Mouse (Mus musculus): ENCODE results near the gene Sall1.

The Sall1 gene

GRCm38 (mm10) chr8:89038920-89039319, 5.0 kb downstream of the Sall1 start:
- DNase-seq (ENCODE audit: low spot score), result no peak

GRCm38 (mm10) chr8:89037536-89038236, 6.3 kb downstream of the Sall1 start:
- DNase-seq (ENCODE audit: low spot score), result no peak

DNA sequence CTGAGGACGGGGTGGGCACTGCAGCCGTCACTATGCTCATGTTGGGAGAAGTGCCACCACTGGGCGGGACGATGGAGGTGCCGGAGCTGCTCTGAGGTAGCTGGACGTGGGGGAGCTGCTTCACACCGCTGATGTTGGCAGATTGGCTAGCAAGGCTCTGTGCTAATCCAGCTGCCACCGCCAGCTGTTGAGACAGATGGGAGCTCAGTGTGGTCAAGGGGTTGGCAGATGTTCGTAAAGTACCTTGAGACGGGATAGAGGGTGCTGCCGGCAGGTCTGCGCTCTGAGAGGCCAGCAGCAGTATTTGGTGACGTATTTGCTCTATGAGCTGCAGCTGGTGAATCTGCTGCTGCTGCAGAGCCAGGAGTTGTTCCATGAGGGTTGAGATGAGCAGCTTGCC, 11.6 kb downstream of the Sall1 start:
- no peak for DNase-seq (ENCODE audit: low spot score)

- no peak for DNase-seq (ENCODE audit: low spot score)
Measured at GRCm38 (mm10) chr8:89028156-89028555, 15.8 kb downstream of the Sall1 start.

DNA sequence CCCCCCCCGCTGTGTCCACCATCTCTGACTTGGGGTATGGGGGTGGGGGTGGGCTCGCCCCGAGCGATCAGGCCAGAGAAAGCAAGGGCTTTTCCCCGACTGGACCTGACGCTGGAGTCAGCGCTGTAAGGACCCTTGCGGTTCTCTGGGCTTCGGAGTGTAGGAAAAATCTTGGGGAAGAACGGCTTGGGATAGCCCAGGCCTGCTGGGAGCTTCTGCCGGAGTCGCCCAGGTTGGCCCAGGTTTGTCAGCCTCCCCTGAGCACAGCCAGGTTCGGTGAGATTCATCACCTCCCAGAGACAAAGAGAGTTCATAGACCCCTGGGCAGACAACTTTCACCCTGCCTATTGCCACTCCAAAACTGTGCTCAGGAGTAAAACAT, 17.8 kb downstream of the Sall1 start:
- no peak for DNase-seq (ENCODE audit: low spot score)

GRCm38 (mm10) chr8:89025281-89026138, 18.5 kb downstream of the Sall1 start:
- DNase-seq (ENCODE audit: low spot score), result no peak

- no peak for DNase-seq (ENCODE audit: low spot score)
Measured at GRCm38 (mm10) chr8:89024796-89025195, 19.2 kb downstream of the Sall1 start.

DNA sequence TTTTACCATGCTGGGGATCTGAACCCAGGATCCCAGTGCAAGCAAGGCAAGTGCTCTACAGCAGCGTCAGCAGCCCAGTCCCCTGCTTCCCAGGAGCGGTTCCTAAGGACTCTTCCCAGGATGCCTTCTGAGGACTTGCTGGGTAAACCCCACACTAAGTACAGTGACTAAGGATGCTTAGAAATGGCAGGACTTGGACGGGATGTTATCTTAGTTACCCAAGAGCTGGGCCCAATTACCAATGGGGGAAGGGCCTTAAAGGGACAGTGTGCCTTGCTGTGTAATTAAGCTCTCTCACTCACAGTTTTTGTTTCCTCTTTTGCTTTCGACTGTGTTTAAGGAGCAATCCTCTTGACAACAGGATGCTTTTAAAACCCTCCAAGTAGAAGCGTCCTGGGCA, 22.8 kb downstream of the Sall1 start:
- no peak for DNase-seq (ENCODE audit: low spot score)

- no peak for DNase-seq (ENCODE audit: low spot score)
Measured at GRCm38 (mm10) chr8:89017891-89018290, 26.1 kb downstream of the Sall1 start.

- no peak for DNase-seq (ENCODE audit: low spot score)
Measured at GRCm38 (mm10) chr8:89016465-89017070, 27.4 kb downstream of the Sall1 start.

- DNase-seq (ENCODE audit: low spot score), result no peak
Measured at GRCm38 (mm10) chr8:89015539-89015938, 28.4 kb downstream of the Sall1 start.

- DNase-seq (ENCODE audit: low spot score), result no peak
Measured at GRCm38 (mm10) chr8:89012853-89013534, 31.0 kb downstream of the Sall1 start.

DNA sequence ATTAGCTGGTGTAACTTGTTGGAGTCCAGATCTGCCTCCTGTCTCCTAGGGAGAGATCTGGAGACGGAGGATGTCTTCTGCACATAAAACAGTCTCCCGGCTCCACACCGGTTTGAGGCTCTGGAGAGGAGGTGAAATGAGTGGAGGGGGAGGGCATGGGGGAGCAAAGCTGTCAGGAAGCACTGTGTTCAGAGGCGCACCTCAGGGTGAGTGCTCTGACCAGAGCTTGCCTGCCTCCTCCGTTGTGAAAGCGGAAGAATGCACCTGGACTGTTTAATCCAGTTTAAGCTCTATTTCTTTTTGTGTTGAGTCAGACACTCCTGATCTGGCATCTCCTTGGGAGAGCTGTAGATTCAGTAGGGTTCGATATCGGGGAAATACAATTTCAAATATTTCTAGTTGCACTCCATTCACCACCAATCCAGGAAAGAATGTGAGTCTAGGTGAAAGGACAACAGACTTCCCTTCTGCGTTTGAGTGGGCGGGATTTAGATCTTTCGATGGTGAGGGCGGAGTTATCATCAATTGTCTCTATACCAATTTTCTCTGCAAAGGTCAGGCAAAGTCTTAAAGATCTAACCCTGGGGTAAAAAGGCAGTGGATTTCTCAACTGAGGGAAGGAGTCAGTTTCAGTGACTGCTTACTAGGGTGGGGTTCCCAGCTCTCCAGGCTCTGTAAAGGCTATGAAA, 31.8 kb downstream of the Sall1 start:
- DNase-seq (ENCODE audit: low spot score), result no peak

DNA sequence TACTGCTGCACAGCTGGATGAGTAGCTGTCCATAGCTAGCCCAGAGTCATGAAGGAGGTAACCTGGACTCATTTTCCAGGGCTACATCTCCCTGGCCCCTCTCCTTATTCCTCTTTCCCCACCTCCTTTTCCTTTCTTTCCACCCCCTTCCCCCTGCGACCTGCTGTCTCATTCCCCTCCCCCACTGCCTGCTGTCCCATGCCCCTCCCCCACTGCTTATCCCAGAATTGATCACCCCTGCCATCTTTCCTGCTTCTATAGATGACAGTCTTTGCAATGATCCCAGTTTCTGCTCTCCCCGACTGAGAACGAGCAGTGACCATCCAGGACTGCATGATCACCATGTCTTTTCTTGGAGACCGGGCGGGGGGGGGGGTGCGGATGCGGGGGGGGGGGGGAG, 35.2 kb downstream of the Sall1 start:
- DNase-seq (ENCODE audit: low spot score), result no peak

GRCm38 (mm10) chr8:89007114-89007513, 36.8 kb downstream of the Sall1 start:
- DNase-seq (ENCODE audit: low spot score), result no peak

- no peak for DNase-seq (ENCODE audit: low spot score)
Measured at GRCm38 (mm10) chr8:89006426-89006825, 37.5 kb downstream of the Sall1 start.

GRCm38 (mm10) chr8:89005797-89006196, 38.2 kb downstream of the Sall1 start:
- no peak for DNase-seq (ENCODE audit: low spot score)

GRCm38 (mm10) chr8:89004041-89004440, 39.9 kb downstream of the Sall1 start:
- no peak for DNase-seq (ENCODE audit: low spot score)

DNA sequence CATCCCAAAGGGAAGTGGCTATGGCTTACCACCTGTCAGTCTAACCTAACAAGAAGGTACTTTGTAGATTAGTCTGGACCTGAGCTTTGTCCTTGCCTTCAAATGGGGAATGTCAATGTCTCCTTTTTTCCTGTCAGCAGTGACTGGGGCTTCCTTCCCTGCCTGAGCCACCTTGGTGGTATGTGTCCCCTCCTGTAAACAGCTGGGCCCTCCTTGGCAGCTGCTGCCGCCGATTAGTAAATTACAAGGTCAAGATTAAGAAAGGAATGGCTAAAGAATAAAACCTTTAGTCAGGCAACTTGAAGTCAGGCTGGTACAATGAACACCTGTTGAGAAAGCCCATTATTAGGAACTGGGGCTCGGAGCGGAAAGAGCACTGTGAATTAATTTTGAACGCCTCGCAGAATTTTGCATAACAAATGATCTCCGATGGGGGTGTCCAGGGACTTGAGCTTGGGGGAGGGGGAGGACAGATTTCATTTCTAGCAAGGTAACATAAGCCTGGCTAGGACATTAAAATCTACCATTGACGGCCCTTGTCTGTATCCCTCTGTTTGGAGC, 40.5 kb downstream of the Sall1 start:
- no peak for DNase-seq (ENCODE audit: low spot score)

DNA sequence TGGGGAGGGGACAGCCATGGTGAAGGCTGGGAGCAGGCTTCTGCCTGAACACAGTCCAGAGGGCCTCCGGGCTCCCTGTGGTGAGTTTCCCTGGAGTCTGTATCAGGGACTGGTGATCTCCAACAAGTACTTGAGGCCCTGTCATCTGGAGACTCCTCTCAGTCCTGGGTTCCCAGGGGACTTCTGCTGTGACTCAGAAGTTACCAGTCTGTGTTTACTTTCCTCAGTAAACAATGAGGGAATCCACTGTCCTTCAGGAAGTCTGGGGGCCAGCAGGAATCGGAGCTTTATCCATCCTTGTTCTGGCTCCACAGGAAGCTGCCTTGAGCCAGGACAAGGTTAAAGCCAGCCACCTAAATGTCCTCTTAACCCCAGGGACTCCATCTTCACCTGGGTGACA, 41.8 kb downstream of the Sall1 start:
- no peak for DNase-seq (ENCODE audit: low spot score)

DNA sequence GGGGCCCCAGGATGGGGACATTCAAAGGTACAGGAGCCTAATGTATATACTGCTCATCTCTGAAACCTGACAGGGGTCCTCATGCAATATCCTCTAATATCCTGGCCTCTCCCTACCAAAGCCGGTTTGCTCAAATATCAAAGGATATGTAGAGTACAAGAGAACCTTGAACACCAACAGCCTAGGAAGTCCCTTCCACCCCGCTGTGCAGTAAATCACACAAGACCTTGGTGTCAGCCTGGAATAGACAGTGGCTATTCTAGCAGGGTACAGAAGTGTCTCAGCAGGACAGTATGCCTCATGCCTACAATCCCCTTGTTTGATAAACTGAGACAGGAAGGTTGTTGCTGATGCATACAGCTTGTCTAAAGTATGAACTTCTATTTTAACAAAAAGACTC, 46.7 kb downstream of the Sall1 start:
- no peak for DNase-seq (ENCODE audit: low spot score)
